Mouse (Mus musculus) R1 (cell line): Measurements from ENCODE around the gene Mrpl14.

ENCODE experiments used
- DNase-seq: peaks from one replicate; pipeline ENCODE4 v3.0.0-alpha.2; 2018; ENCODE audit warnings: low read depth, low spot score

Mrpl14 gene

GRCm38 (mm10) chr17:45686093-45686619 is at the start of gene Mrpl14:
Gene Mrpl14, plus strand, starts transcription at chr17:45686322.
- peak; percentile 88 for DNase-seq

GRCm38 (mm10) chr17:45638596-45639295 is 47.4 kb upstream of the Mrpl14 start:
- DNase-seq = no peak

- DNase-seq = no peak
Measured at GRCm38 (mm10) chr17:45641981-45642380, 44.1 kb upstream of the Mrpl14 start.

- peak; percentile 86 for DNase-seq
Measured at GRCm38 (mm10) chr17:45642701-45643100, 43.4 kb upstream of the Mrpl14 start.

- DNase-seq = peak; percentile 60
Measured at GRCm38 (mm10) chr17:45644185-45644584, 41.9 kb upstream of the Mrpl14 start.

- no peak for DNase-seq
Measured at GRCm38 (mm10) chr17:45653233-45653632, 32.9 kb upstream of the Mrpl14 start.

- peak; percentile 87 for DNase-seq
Measured at GRCm38 (mm10) chr17:45655820-45656219, 30.3 kb upstream of the Mrpl14 start.

GRCm38 (mm10) chr17:45659225-45659624 is 26.9 kb upstream of the Mrpl14 start, which contains the start of gene Capn11:
Gene Capn11, minus strand, starts transcription at chr17:45659325.
- DNase-seq = no peak

- peak; percentile 81 for DNase-seq
Measured at GRCm38 (mm10) chr17:45663106-45663919, 22.8 kb upstream of the Mrpl14 start.

- no peak for DNase-seq
Measured at GRCm38 (mm10) chr17:45664608-45665007, 21.5 kb upstream of the Mrpl14 start.

GRCm38 (mm10) chr17:45666091-45666490 is 20.0 kb upstream of the Mrpl14 start:
- peak; percentile 63 for DNase-seq

- no peak for DNase-seq
Measured at GRCm38 (mm10) chr17:45667481-45667880, 18.6 kb upstream of the Mrpl14 start.

GRCm38 (mm10) chr17:45667986-45668385 is 18.1 kb upstream of the Mrpl14 start:
- DNase-seq = no peak

- peak; percentile 41 for DNase-seq
Measured at GRCm38 (mm10) chr17:45671821-45672220, 14.3 kb upstream of the Mrpl14 start.

GRCm38 (mm10) chr17:45672598-45672997 is 13.5 kb upstream of the Mrpl14 start:
- DNase-seq = no peak

GRCm38 (mm10) chr17:45678106-45678505 is 8.0 kb upstream of the Mrpl14 start:
- peak; percentile 68 for DNase-seq

GRCm38 (mm10) chr17:45680391-45680980 is 5.6 kb upstream of the Mrpl14 start:
- DNase-seq = peak; percentile 67

- DNase-seq = peak; percentile 78
Measured at GRCm38 (mm10) chr17:45681588-45681987, 4.5 kb upstream of the Mrpl14 start.

- no peak for DNase-seq
Measured at GRCm38 (mm10) chr17:45682843-45683242, 3.3 kb upstream of the Mrpl14 start.

GRCm38 (mm10) chr17:45684667-45685131 is 1.4 kb upstream of the Mrpl14 start:
- no peak for DNase-seq

- DNase-seq = peak; percentile 65
Measured at GRCm38 (mm10) chr17:45685171-45686092, 690 bp upstream of the Mrpl14 start.
